ENCODE assay signal across 10 mouse cellular contexts in genomic region chr2:93779897-93780208, GRCm38 (mm10). TPM values are rescaled to one million over a fixed set of nuclear protein-coding genes. Genes with fewer than 3 reads are reported as not detected.
DNase-seq lines count a peak whose midpoint lies in the region; TF ChIP-seq lines count a peak whose summit lies in the region.
"Had no signal": no experiment of that assay in that cellular context is flagged by ENCODE, and none has a peak within 500 bp of the region (broad histone marks: within the 10 kb centered on the region; RNA-seq: fewer than 3 reads in every experiment).

No protein-coding gene starts in this region.

- H3K4me3 ChIP-seq in kidney, adult 2 months (ENCODE audit: insufficient read depth, low read depth, low read length), result no peak overlapping the region
- H3K4me3 ChIP-seq: liver, embryonic 13.5 days; myocyte had no signal

- no peak for TF ChIP-seq CTCF in kidney, adult 2 months (conservative IDR thresholded peaks at IDR 0.05; ENCODE audit: insufficient read depth, insufficient read length, low read depth, low read length)

- H3K4me1 ChIP-seq in kidney, adult 2 months (ENCODE audit: control insufficient read depth, insufficient read depth, low read length), result no peaks in the 10 kb centered on the region

- H3K27me3 ChIP-seq in kidney, adult 2 months (replicated peaks; ENCODE audit: control insufficient read depth, insufficient read depth, low read length), result no peaks in the 10 kb centered on the region
- H3K27me3 ChIP-seq: liver, embryonic 13.5 days had no signal

- no peak for TF ChIP-seq POLR2A in kidney, adult 2 months (IDR thresholded peaks at IDR 0.05; ENCODE audit: low read depth, low read length)

- H3K27ac ChIP-seq in kidney, adult 2 months (ENCODE audit: insufficient read depth, low read depth, low read length), result no peak overlapping the region
- H3K27ac ChIP-seq: liver, embryonic 13.5 days had no signal

- DNase-seq in kidney, adult 2 months, result peak; percentile 29
- no peak for DNase-seq in kidney, postnatal 14 days
- peak; percentile 52 for DNase-seq in embryo, embryonic 10 days (ENCODE audit: low spot score)
- DNase-seq in embryo, embryonic 9.5 days (ENCODE audit: extremely low spot score), result peak; percentile 32
- DNase-seq in mesoderm, embryonic 11.5 days (ENCODE audit: low read depth, low spot score), result peak; percentile 74
- DNase-seq in gastrocnemius, postnatal 10 days, result no peak
- DNase-seq in thymus, postnatal 25 days, result no peak
- DNase-seq: liver, embryonic 13.5 days; thymus, postnatal 4 days had no signal

- H3K36me3 ChIP-seq in kidney, adult 2 months (ENCODE audit: control insufficient read depth, insufficient read depth, low read length), result no peaks in the 10 kb centered on the region; the same call in 1 of the 2 replicates

- WGBS in kidney, adult 2 months, result 61% methylated on average over 6 of the region's 6 CpGs

RNA-seq across cellular contexts. Expression of gene Ext2, which starts 42.5 kb away (rescaled TPM):
- 46.5 and 50.7 TPM in 2 replicates for polyA plus RNA-seq in kidney, adult 2 months (2012; rRNA removed)
- total RNA-seq in gastrocnemius, postnatal 10 days (2021), result 10 to 100 TPM; 41.0 to 52.8 TPM

Comparison
In these comparisons a context has a peak if more than half of its experiments do, and no peak if none do; other contexts are left out.
1. DNase-seq: peak in kidney, adult 2 months (single experiment), embryo, embryonic 10 days (single experiment), embryo, embryonic 9.5 days (single experiment) and mesoderm, embryonic 11.5 days (single experiment); none in kidney, postnatal 14 days (single experiment), gastrocnemius, postnatal 10 days (single experiment) and thymus, postnatal 25 days (single experiment).